Mouse (Mus musculus): ENCODE measurements around the gene Arfgap1.

The Arfgap1 gene

GRCm38 (mm10) chr2:180986449-180986848 is 19.4 kb downstream of the Arfgap1 start, which contains the start of gene Col20a1:
Gene Col20a1 (plus strand): TSS chr2:180986535.
- DNase-seq (ENCODE audit: low read depth) = no peak

- DNase-seq (ENCODE audit: low read depth) = no peak
These were observed 20.0 kb downstream of the Arfgap1 start for GRCm38 (mm10) chr2:180987001-180987400.

DNA sequence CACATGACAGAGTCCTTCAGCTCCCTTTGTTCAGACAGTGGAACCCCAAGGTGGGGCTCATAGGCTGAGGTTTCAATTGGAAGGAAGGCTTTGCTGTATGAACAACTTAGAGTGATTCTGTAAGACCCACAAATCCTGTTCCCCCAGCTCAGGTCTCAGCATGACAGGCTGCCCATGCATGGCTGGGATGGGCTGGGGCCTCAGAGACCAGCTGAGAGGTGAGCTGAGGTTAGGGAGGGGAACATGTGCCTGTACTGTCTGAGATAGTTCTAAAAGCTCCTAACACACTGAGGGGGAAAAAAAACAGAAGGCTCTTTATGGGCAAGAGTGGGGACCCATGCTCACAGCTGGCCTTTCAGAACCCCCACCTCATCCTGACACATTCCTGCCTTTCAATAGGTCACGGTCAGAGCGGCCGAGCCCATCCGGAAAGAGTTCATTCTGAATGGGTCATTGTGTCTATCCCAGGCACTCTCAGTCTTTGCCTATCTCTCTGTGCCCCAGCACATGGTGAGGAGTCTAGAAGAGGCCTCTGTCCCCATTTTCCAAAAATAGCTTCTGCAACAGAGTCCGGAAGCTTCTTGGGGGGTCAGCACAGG is 20.5 kb downstream of the Arfgap1 start:
- DNase-seq (ENCODE audit: low read depth) = no peak

DNA sequence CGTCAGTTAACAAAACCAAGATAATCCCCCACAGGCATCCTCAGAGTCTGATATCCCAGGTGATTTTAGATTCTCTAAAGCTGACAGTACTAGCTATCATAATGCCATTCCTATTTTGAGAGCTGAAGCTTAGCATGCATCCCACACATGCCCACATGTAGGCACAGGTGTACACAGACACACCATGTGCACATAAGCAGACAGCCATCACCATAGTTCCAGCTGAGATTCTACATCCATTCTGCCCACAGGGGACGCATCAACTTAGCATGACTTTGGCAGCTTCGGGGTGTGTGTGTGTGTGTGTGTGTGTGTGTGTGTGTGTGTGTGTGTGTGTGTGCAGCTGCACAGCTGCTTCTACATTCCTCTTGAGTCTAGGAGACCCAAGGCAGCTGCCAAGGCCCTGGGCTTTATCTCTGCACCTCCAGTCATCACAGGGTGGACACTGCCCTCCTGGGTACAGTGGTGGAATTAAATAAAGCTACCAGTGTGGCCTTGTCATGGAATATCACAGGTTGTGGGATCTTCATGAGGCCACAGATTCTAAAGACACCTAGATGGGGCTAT is 21.4 kb downstream of the Arfgap1 start:
- DNase-seq (ENCODE audit: low read depth) = no peak

DNA sequence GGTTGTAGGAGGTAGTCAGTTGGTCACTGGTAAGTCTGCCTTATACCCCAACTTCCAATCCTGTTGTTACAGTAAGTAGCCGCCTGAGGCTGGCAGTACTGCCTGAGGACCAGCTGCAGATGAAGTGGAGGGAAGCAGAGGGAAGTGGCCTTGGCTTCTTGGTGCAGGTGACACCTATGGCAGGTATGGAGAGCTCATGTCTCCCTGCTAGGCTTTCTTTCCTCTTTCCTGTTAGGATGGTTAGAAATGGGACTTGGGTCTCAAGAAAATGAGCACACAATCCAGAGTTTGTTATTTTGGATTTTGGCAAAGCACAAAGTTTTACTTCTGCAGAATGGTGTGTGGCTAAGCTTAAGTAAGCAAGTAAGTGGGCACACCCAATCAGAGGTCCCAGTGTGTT is 21.9 kb downstream of the Arfgap1 start:
- DNase-seq (ENCODE audit: low read depth) = no peak

- DNase-seq (ENCODE audit: low read depth) = no peak
These were observed 23.3 kb downstream of the Arfgap1 start for GRCm38 (mm10) chr2:180990347-180990746.

- no peak for DNase-seq (ENCODE audit: low read depth)
These were observed 27.3 kb downstream of the Arfgap1 start for GRCm38 (mm10) chr2:180994360-180994759.

- no peak for DNase-seq (ENCODE audit: low read depth)
These were observed 28.4 kb downstream of the Arfgap1 start for GRCm38 (mm10) chr2:180995457-180995856.

DNA sequence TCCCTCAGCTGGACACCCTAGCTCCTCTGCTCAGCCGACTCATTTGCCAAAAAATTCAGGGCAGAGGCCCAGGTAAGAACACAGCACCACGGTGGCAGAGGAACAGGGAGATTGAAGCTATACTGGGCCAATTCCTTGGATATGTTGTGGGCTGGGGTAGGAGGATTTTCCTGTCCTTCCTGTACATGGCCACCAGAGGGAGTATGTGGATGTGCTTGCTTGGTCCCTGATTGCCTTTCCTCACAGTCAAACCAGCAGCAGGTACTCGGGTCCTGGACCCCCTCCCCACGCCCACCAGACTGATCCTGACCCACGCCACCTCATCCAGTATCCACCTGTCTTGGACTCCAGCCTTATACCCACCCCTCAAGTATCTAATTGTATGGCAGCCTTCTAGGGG is 29.4 kb downstream of the Arfgap1 start:
- peak; percentile 52 for DNase-seq (ENCODE audit: low read depth)

GRCm38 (mm10) chr2:180996905-180997304 is 29.9 kb downstream of the Arfgap1 start:
- no peak for DNase-seq (ENCODE audit: low read depth)

DNA sequence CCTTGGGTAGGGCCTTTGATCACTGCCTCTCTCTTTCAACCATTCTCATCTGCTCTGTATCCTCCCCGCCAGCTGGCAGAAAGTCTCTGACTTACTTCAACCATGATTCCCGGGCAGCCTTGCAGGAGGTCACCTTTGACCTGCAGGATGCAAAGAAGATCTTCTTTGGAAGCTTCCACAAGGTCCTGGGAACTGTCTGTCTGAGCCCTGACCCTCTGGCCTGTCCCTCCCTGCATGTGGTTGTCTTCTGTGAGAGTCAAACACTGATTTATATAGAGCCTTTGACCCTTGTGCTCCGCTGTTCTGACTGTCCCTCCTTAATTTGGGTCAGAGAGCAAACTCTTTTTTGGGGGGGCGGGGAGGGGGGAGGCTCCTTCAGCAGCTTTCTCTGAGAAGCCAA is 40.0 kb downstream of the Arfgap1 start:
- no peak for DNase-seq (ENCODE audit: low read depth)

DNA sequence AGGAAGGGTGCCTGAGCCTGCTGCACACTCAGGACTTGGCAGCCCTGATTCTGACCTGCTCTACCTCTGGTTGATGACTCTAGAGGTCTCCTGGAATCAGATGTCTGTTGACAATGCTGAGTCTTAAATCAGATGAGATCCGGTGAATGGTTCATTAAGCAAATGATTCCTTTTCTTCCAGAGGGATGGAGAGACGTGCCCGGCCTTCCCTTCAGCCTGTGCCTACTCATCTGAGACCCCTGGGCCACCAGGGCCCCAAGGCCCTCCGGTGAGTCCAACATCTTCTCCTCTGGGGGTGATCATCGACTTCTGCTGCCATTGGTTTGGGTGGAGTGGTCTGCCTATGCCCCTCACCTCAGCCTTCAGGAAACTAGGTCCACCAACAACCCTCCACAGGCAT is 41.3 kb downstream of the Arfgap1 start:
- DNase-seq (ENCODE audit: low read depth) = no peak

DNA sequence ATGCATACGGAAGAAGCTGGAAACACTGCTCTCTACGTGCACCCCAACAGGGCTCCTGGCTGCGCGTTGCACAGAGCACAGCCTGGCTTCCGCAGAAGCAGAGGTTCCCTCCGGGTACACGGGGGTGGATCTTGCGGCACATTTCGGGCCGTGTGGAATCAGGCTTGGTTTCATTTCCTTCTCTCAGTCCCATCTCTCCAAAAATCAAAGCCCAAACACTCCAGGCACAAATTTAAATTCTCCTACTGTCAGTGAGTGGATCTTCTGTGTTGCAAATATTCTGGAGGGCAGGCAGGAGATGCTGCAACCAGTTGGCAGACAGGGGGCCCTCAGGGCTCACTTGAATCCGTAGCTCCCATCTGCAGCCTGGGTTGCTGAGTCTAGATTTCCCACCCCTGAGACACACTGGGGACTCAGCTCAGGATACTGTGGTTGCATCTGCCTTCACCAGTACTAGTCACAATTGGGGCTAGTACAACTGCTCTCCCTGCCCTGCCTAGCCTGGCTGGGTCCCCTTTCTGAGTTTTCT is 64.4 kb downstream of the Arfgap1 start:
- no peak for DNase-seq (ENCODE audit: low read depth)
